Mouse (Mus musculus) heart, postnatal 10 days (tissue): ENCODE results near the gene Slc29a2. TPM values are rescaled to one million over a fixed set of nuclear protein-coding genes. Genes with fewer than 3 reads are reported as not detected.

Experiments used
- DNase-seq, 2 experiments: peaks; one replicate each; pipeline ENCODE4 v3.0.0; 2021
- intact Hi-C: fragments of 180-260 bp; cut with DNase I; formaldehyde crosslinking; loops from one replicate; pipeline ENCODE4 v1.15.1; 2025
- total RNA-seq, 2 experiments: library from RNA; stranded (reverse); gene quantifications; 2 replicates each; pipeline ENCODE4 v1.2.3; 2021

Slc29a2 gene
- total RNA-seq, 2 experiments from 2014 or later, result 21.2 to 23.9 TPM

- intact Hi-C loops, result no loop called here
- DNase-seq, result no peak
Measured at GRCm38 (mm10) chr19:5057876-5058775, 34.5 kb downstream of the Slc29a2 start.

- intact Hi-C loops, result no loop called here
- peak; percentile 48 to 58 for DNase-seq
Measured at GRCm38 (mm10) chr19:5058801-5059771, 35.4 kb downstream of the Slc29a2 start.

GRCm38 (mm10) chr19:5060365-5061330 is 37.0 kb downstream of the Slc29a2 start:
- intact Hi-C loops, result no loop called here
- DNase-seq, result peak; percentile 65 to 70

GRCm38 (mm10) chr19:5062041-5062440 is 38.4 kb downstream of the Slc29a2 start:
- DNase-seq, result no peak
- intact Hi-C loops, result no loop called here

GRCm38 (mm10) chr19:5062446-5062845 is 38.8 kb downstream of the Slc29a2 start:
- DNase-seq, result peak; percentile 44 to 57
- intact Hi-C loops, result no loop called here

- DNase-seq, result peak; percentile 57 to 61
- intact Hi-C loops, result no loop called here
Measured at GRCm38 (mm10) chr19:5065104-5065503, 41.4 kb downstream of the Slc29a2 start.

- intact Hi-C loops, result no loop called here
- peak; percentile 56 to 63 for DNase-seq
Measured at GRCm38 (mm10) chr19:5067040-5067799, 43.6 kb downstream of the Slc29a2 start.

GRCm38 (mm10) chr19:5067867-5068569 is 44.4 kb downstream of the Slc29a2 start, which contains the start of gene Cd248:
Cd248 (plus strand) TSS chr19:5068078.
- intact Hi-C loops, result no loop called here
- peak; percentile 81 to 84 for DNase-seq

- intact Hi-C loops, result no loop called here
- DNase-seq, result peak; percentile 14 to 44
Measured at GRCm38 (mm10) chr19:5068570-5069234, 45.0 kb downstream of the Slc29a2 start.

- intact Hi-C loops, result no loop called here
- no peak for DNase-seq
Measured at GRCm38 (mm10) chr19:5069486-5069885, 45.8 kb downstream of the Slc29a2 start.

- intact Hi-C loops, result no loop called here
- no peak for DNase-seq
Measured at GRCm38 (mm10) chr19:5069978-5070377, 46.3 kb downstream of the Slc29a2 start.

GRCm38 (mm10) chr19:5071077-5071476 is 47.4 kb downstream of the Slc29a2 start:
- intact Hi-C loops, result no loop called here
- DNase-seq, result no peak

GRCm38 (mm10) chr19:5071545-5072369 is 48.1 kb downstream of the Slc29a2 start:
- intact Hi-C loops, result no loop called here
- DNase-seq, result peak; percentile 77 to 79

GRCm38 (mm10) chr19:5072389-5073019 is 48.8 kb downstream of the Slc29a2 start:
- intact Hi-C loops, result loop anchor here (1.0 kb wide), 2 partner anchors 16 to 57 kb away; no protein-coding TSS in a partner anchor
- DNase-seq, result peak in 1 of 2 experiments; percentile 46

- DNase-seq, result peak; percentile 67 to 80
- intact Hi-C loops, result loop anchor here (1.0 kb wide), 2 partner anchors 17 to 58 kb away; no protein-coding TSS in a partner anchor
Measured at GRCm38 (mm10) chr19:5073028-5073427, 49.4 kb downstream of the Slc29a2 start.

- no peak for DNase-seq
- intact Hi-C loops, result loop anchor here (1.0 kb wide), 2 partner anchors 17 to 58 kb away; no protein-coding TSS in a partner anchor
Measured at GRCm38 (mm10) chr19:5073518-5073917, 49.9 kb downstream of the Slc29a2 start.
